Mouse (Mus musculus): ENCODE measurements around the gene Dclre1b.

DNA sequence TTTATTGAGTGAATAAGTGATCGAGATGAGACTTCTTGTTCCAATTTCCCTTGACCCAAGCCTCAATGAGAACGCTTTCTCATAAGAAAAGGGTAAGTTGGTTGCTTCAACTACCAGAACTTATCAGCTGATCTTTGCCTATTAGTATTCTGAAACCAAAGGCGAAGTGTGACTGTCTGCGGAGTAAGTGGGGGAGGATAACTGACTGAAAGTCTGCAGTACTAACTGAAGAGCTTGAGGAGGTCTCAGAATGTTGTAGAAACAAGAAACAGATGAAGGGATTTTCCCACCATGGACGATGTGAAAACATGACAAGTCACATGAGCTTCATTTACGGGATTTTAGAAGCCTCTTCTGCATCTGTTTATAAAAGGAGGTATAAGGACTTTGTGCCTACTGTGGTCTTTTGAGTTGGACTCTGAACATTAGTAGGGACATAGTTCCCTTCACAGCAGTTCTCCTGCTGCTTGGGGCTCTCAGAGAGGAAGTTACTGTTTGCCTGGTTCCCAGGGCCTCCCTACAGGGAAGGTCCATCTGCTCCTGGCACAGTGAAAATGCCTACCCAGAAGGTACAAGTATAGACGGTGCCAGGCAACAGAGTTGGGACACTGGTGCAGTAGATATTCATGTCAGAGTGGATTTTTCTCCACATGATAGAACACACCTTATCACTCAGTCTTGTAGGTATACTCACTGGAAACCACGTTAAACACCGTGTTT is 41.6 kb upstream of the Dclre1b start:
- TF ChIP-seq CTCF (IDR thresholded peaks at IDR 0.05; ENCODE audit: borderline replicate concordance, extremely low read depth, insufficient read depth, insufficient read length) = no peak
- no peak for TF ChIP-seq POLR2A (IDR thresholded peaks at IDR 0.05; ENCODE audit: borderline replicate concordance, extremely low read depth, insufficient read depth, insufficient read length, poor library complexity, severe bottlenecking)

Measured in brain, embryonic 14.5 days (tissue).